In the genomic region with DNA sequence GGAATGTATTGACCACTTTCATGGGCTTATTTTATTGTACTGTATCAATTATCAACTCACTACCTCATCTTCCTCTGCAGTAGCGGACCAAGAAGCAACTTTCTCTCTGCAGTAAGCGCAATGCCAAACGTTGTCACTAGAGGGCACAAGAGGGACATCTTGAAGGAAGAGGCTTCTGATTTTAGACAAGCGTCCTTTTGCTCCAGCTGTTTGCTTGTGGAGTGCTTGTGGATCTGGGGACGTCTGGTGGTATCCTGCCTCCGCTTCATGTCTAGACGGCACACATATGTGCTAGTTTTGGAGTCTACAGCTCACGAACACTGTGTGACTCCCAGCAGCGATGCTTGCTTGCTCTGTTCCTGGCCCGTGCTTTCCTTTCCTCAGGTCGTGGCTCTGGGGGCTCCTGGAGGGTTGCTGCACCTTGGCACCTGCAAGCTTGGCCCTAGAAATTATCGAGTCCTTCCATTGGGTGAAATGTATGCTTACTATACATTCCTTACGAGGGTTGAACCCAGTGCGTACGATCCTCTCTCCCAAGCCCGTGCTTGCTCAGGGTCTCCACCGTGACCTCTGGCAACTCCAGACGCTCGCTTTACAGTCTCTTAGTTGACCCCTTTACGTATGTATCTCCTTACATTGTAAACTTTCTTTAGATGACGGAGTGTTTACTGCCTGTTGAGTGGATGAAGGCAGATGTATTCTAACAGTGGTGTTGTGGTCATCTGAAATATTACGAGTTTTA, we compare ENCODE assay signal across 8 mouse cellular contexts.
DNase-seq lines count a peak whose midpoint lies in the region; ATAC-seq and TF ChIP-seq lines count a peak whose summit lies in the region.

No protein-coding gene starts in this region.

- TF ChIP-seq POLR2A in heart, adult 2 months (IDR thresholded peaks at IDR 0.05; ENCODE audit: insufficient read depth, low read depth, low read length) = no peak
- no peak for TF ChIP-seq POLR2A in limb, embryonic 14.5 days (IDR thresholded peaks at IDR 0.05; ENCODE audit: borderline replicate concordance, extremely low read depth, insufficient read depth, insufficient read length)

- H3K9me3 ChIP-seq in embryonic facial prominence, embryonic 13.5 days = no peaks in the 10 kb centered on the region
- no peaks in the 10 kb centered on the region for H3K9me3 ChIP-seq in kidney, embryonic 15.5 days (replicated peaks)
- no peaks in the 10 kb centered on the region for H3K9me3 ChIP-seq in limb, embryonic 14.5 days (ENCODE audit: control insufficient read depth, low read length)

- peak overlapping the region; percentile 36; the same call in 1 of the 2 replicates for H3K9ac ChIP-seq in embryonic facial prominence, embryonic 13.5 days
- no peak overlapping the region for H3K9ac ChIP-seq in heart, adult 2 months (ENCODE audit: low read depth, low read length)
- no peak overlapping the region for H3K9ac ChIP-seq in kidney, embryonic 15.5 days
- H3K9ac ChIP-seq in limb, embryonic 14.5 days (ENCODE audit: low read depth, low read length, severe bottlenecking) = no peak overlapping the region

- H3K36me3 ChIP-seq in embryonic facial prominence, embryonic 13.5 days = no peaks in the 10 kb centered on the region
- H3K36me3 ChIP-seq in heart, adult 2 months (ENCODE audit: control insufficient read depth, insufficient read depth, low read length) = no peaks in the 10 kb centered on the region
- H3K36me3 ChIP-seq in kidney, embryonic 15.5 days = no peaks in the 10 kb centered on the region
- no peaks in the 10 kb centered on the region for H3K36me3 ChIP-seq in limb, embryonic 14.5 days (ENCODE audit: control insufficient read depth, insufficient read depth, low read length)
- no peaks in the 10 kb centered on the region for H3K36me3 ChIP-seq in splenic B cell, adult 2 months (ENCODE audit: control insufficient read depth, insufficient read depth, low read length, poor library complexity, severe bottlenecking)

- ATAC-seq in embryonic facial prominence, embryonic 13.5 days (ENCODE audit: insufficient number of reproducible peaks, insufficient read depth, low FRiP score, low TSS enrichment, low read depth) = no peak
- ATAC-seq in kidney, embryonic 15.5 days (replicated peaks; ENCODE audit: low FRiP score) = 0 out of 2 replicates have a peak, but pooled peaks have one; percentile 49
- peak; percentile 37; the same call in 1 of the 2 replicates for ATAC-seq in limb, embryonic 14.5 days (ENCODE audit: low FRiP score, low read depth)

- 0 out of 2 replicates have a peak, but pooled peaks have one; percentile 38 for TF ChIP-seq EP300 in heart, adult 2 months (IDR thresholded peaks at IDR 0.05; ENCODE audit: insufficient read depth, low read depth, low read length)

- 58% methylated on average over 22 of the region's 22 CpGs for WGBS in embryonic facial prominence, embryonic 13.5 days
- WGBS in heart, adult 2 months = 57% methylated on average over 22 of the region's 22 CpGs
- whole genome bisulfite sequencing in kidney, embryonic 15.5 days = 47% methylated on average over 22 of the region's 22 CpGs
- WGBS in limb, embryonic 14.5 days = 53% methylated on average over 22 of the region's 22 CpGs

- H3K27ac ChIP-seq in embryonic facial prominence, embryonic 13.5 days = no peak overlapping the region
- H3K27ac ChIP-seq in heart, adult 2 months = no peak overlapping the region
- H3K27ac ChIP-seq in kidney, embryonic 15.5 days = no peak overlapping the region
- no peak overlapping the region for H3K27ac ChIP-seq in limb, embryonic 14.5 days (replicated peaks; ENCODE audit: low read depth, low read length)

- intact Hi-C loops in heart, adult 2 months (cut with DNase I) = loop anchor here (2.0 kb wide), 1 partner anchor 1041 kb away; no protein-coding TSS in a partner anchor

- no peaks in the 10 kb centered on the region for H3K79me2 ChIP-seq in heart, adult 2 months (replicated peaks; ENCODE audit: control insufficient read depth, insufficient read depth, low read length)

- peak; percentile 97 for TF ChIP-seq CTCF in heart, adult 2 months (IDR thresholded peaks at IDR 0.05)

- H3K4me1 ChIP-seq in embryonic facial prominence, embryonic 13.5 days = no peaks in the 10 kb centered on the region
- H3K4me1 ChIP-seq in heart, adult 2 months (ENCODE audit: control insufficient read depth, insufficient read depth, low read length) = no peaks in the 10 kb centered on the region
- 0 out of 2 replicates have a peak, but pooled peaks cover 2% of the 10 kb centered on the region for H3K4me1 ChIP-seq in kidney, embryonic 15.5 days
- H3K4me1 ChIP-seq in limb, embryonic 14.5 days (ENCODE audit: control insufficient read depth, insufficient read depth, low read length) = no peaks in the 10 kb centered on the region

- H3K4me3 ChIP-seq in embryonic facial prominence, embryonic 13.5 days = no peak overlapping the region
- no peak overlapping the region for H3K4me3 ChIP-seq in heart, adult 2 months
- no peak overlapping the region for H3K4me3 ChIP-seq in kidney, embryonic 15.5 days (replicated peaks)
- H3K4me3 ChIP-seq in limb, embryonic 14.5 days (replicated peaks; ENCODE audit: low read length) = no peak overlapping the region

- no peaks in the 10 kb centered on the region for H3K27me3 ChIP-seq in embryonic facial prominence, embryonic 13.5 days
- H3K27me3 ChIP-seq in heart, adult 2 months (ENCODE audit: control insufficient read depth, insufficient read depth, low read length) = no peaks in the 10 kb centered on the region
- H3K27me3 ChIP-seq in kidney, embryonic 15.5 days = no peaks in the 10 kb centered on the region
- no peaks in the 10 kb centered on the region for H3K27me3 ChIP-seq in limb, embryonic 14.5 days (ENCODE audit: control insufficient read depth, insufficient read depth, low read length)
- no peaks in the 10 kb centered on the region for H3K27me3 ChIP-seq in splenic B cell, adult 2 months (ENCODE audit: control insufficient read depth, insufficient read depth, low read length, poor library complexity, severe bottlenecking)

- no peak overlapping the region for H3K4me2 ChIP-seq in embryonic facial prominence, embryonic 13.5 days
- H3K4me2 ChIP-seq in kidney, embryonic 15.5 days = 0 out of 2 replicates have a peak overlapping the region, but pooled peaks have one; percentile 38
- no peak overlapping the region for H3K4me2 ChIP-seq in limb, embryonic 14.5 days (replicated peaks; ENCODE audit: low read depth, low read length, severe bottlenecking)

- DNase-seq in CD4-positive helper T cell, adult 2 months (ENCODE audit: low read depth, low spot score) = peak; percentile 71
- DNase-seq in adrenal gland, postnatal 4 days (ENCODE audit: low spot score in 2 of 2) = peak; percentile 54 to 60
- DNase-seq in heart, adult 2 months = peak; percentile 69 to 85
- peak; percentile 90 for DNase-seq in limb, embryonic 14.5 days (ENCODE audit: low spot score)
- peak; percentile 62 to 69 for DNase-seq in natural killer cell, adult 2 months (ENCODE audit: low spot score in 2 of 2)
- peak; percentile 88 for DNase-seq in splenic B cell, adult 2 months (ENCODE audit: low read depth, low spot score)
